Mouse (Mus musculus) forebrain, embryonic 12.5 days (tissue): ENCODE results near the gene Acin1. TPM values are rescaled to one million over a fixed set of nuclear protein-coding genes. Genes with fewer than 3 reads are reported as not detected.

ENCODE experiments used
- ATAC-seq: fragments of 200-750 bp; cut with Nextera tagmentation; 2 replicates; pipeline ENCODE4 v1.8.0; 2017; ENCODE audit warnings: moderate TSS enrichment; ENCODE audit not compliant: low FRiP score
- H3K27ac ChIP-seq: fragments of 300-500 bp; sonication (generic); 2 replicates; pipeline ENCODE4 v1.5.1; 2016; ENCODE audit warnings: mild to moderate bottlenecking
- H3K27me3 ChIP-seq: fragments of 300-500 bp; sonication (generic); 2 replicates; pipeline ENCODE4 v1.6.1; 2016; ENCODE audit warnings: mild to moderate bottlenecking
- H3K36me3 ChIP-seq: fragments of 300-500 bp; sonication (generic); replicated peaks from 2 replicates; pipeline ENCODE4 v1.6.1; 2016; ENCODE audit warnings: mild to moderate bottlenecking
- H3K4me1 ChIP-seq: fragments of 300-500 bp; sonication (generic); 2 replicates; pipeline ENCODE4 v1.6.1; 2016
- H3K4me2 ChIP-seq: fragments of 300-500 bp; sonication (generic); 2 replicates; pipeline ENCODE4 v1.6.1; 2016; ENCODE audit warnings: mild to moderate bottlenecking, moderate library complexity
- H3K4me3 ChIP-seq: fragments of 300-500 bp; sonication (generic); replicated peaks from 2 replicates; pipeline ENCODE4 v1.5.1; 2016; ENCODE audit warnings: mild to moderate bottlenecking
- H3K9ac ChIP-seq: fragments of 300-500 bp; sonication (generic); 2 replicates; pipeline ENCODE4 v1.6.1; 2016; ENCODE audit warnings: mild to moderate bottlenecking
- H3K9me3 ChIP-seq: fragments of 300-500 bp; sonication (generic); 2 replicates; pipeline ENCODE4 v1.6.1; 2016
- WGBS: fragments of 180-500 bp; shearing (Covaris S2); methylation state at CpG from one replicate; pipeline ENCODE4 v1.1.7; 2016; 5-methylcytosine and 5-hydroxymethylcytosine counted together
- polyA plus RNA-seq: library from polyadenylated mRNA; unstranded; fragments of >200 nt; fragmentation: Nextera tagmentation; extraction: Ambion mirVana; gene quantifications from 2 replicates; pipeline ENCODE4 v1.2.1, GENCODE M21; 2016

The Acin1 gene
- 188 and 190 TPM in 2 replicates for polyA plus RNA-seq

DNA sequence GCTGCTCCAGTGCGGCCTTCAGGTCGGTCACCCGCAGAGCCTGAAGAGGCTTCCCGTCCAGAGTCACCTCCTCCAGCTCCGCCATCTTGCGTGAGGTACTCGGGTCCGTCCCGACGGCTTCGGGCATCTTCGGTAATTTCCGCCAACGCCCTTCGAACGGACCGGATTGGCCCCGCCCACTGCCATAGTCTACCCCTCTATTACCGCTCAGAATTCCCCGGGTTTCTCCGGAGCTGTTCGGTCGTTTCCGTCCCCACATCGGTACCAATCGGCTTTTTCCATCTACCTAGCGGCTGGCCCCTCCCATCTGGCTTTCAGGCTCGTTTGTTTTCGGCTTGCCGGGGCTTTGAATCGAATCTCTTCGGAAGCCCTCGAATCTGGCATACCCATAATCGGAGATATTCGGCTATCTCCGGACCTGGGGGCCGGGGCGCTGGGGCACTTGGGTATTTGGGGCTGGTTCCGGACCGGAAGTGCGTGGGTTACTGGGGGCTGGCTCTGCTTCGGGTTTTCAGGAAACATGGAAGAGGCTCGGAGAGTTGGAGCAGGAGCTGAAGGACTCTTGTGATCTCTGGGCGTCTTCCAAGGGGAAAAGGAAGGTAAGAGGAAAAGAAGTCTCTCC is at the start of gene Acin1:
Acin1 (minus strand) TSS at position 410 of the 622 bp plus-strand sequence.
- Histone ChIP-seq H3K4me3 (peak within 1 kb of the TSS; percentile 86), H3K27me3 (no peaks in the 10 kb centered on the region), H3K4me2 (peak within 1 kb of the TSS; percentile 83), H3K9me3 (no peaks in the 10 kb centered on the region), H3K27ac (peak within 1 kb of the TSS; percentile 96), H3K36me3 (peaks cover 43% of the 10 kb centered on the region), H3K4me1 (peaks cover 24% of the 10 kb centered on the region), H3K9ac (peak within 1 kb of the TSS; percentile 88)
- ATAC-seq = peak; percentile 98
- 0% methylated on average over 44 of the region's 44 CpGs for WGBS

GRCm38 (mm10) chr14:54735221-54735620 is 48.5 kb upstream of the Acin1 start:
- no peak overlapping the region for H3K27ac ChIP-seq
- H3K9me3 ChIP-seq = no peaks in the 10 kb centered on the region
- no peak overlapping the region for H3K9ac ChIP-seq
- no peaks in the 10 kb centered on the region for H3K36me3 ChIP-seq
- peaks cover 16% of the 10 kb centered on the region; the same call in 1 of the 2 replicates for H3K4me1 ChIP-seq
- peaks cover 4% of the 10 kb centered on the region; the same call in 1 of the 2 replicates for H3K27me3 ChIP-seq
- no peak overlapping the region for H3K4me3 ChIP-seq
- no peak for ATAC-seq
- H3K4me2 ChIP-seq = no peak overlapping the region
- 84% methylated on average over 4 of the region's 4 CpGs for WGBS

DNA sequence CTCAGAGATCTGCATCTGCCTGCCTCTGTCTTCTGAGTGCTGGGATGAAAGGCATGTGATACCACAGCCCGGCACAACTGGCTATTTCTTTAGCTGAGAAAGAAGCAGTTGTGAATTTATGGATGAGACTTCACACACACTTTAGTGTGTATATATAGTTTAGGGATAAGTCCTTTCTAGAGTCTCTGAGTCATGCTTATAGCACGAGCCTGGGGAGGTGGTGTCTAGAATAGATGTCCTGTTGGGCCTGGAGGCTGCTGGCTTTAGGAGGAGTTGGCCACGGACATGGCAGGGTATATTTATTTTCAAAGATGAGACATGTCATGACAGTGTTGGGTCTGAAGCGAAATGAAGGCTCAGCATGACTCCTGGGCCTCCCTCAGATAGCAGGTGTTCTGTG is 47.3 kb upstream of the Acin1 start:
- no peaks in the 10 kb centered on the region for H3K36me3 ChIP-seq
- no peak overlapping the region for H3K4me3 ChIP-seq
- peaks cover 16% of the 10 kb centered on the region; the same call in 1 of the 2 replicates for H3K4me1 ChIP-seq
- no peak overlapping the region for H3K4me2 ChIP-seq
- no peak for ATAC-seq
- no peaks in the 10 kb centered on the region for H3K9me3 ChIP-seq
- H3K27me3 ChIP-seq = peaks cover 4% of the 10 kb centered on the region; the same call in 1 of the 2 replicates
- 82% methylated on average over 4 of the region's 4 CpGs for WGBS
- H3K9ac ChIP-seq = no peak overlapping the region
- no peak overlapping the region for H3K27ac ChIP-seq

DNA sequence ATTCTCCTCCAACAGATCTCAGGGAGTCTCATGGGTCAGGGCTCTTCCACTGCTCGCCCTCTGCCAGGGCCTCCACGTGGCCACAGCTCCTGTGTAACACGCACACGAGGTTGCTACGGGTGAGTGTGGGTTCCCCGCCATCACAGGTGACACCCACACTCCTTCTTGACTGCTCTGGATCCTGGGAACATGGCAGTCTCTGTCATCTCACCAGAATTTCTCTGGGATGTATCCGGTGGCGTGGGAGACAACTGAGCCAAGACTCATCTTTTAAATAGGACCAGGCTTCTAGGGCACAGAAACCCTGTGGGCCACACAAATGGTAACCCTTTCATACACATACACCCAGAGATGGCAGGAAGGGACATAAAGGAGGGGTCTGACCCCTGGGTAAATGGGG is 45.5 kb upstream of the Acin1 start:
- peaks cover 12% of the 10 kb centered on the region; the same call in 1 of the 2 replicates for H3K4me1 ChIP-seq
- no peaks in the 10 kb centered on the region for H3K27me3 ChIP-seq
- H3K4me3 ChIP-seq = no peak overlapping the region
- no peak for ATAC-seq
- H3K36me3 ChIP-seq = no peaks in the 10 kb centered on the region
- H3K4me2 ChIP-seq = no peak overlapping the region
- no peaks in the 10 kb centered on the region for H3K9me3 ChIP-seq
- H3K9ac ChIP-seq = no peak overlapping the region
- H3K27ac ChIP-seq = no peak overlapping the region
- 87% methylated on average over 8 of the region's 8 CpGs for WGBS

DNA sequence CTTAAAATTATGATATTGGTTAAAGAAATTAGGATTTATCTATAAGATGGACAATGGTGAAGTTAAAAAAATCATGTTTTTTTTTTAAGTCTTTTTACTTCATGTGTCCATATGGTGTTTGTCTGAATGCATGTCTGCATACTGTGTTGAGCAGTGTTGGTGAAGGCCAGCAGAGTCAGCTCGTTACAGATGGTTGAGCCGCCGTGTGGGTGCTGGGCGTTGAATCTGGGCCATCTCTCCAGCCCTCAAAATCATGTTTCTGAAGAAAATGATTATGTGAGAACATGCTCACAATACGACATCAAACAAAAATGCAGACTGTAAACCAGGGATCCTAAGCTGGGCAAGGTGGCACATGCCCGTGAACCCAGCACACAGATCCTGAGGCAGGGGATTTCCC is 43.6 kb upstream of the Acin1 start:
- H3K27me3 ChIP-seq = no peaks in the 10 kb centered on the region
- H3K9me3 ChIP-seq = no peaks in the 10 kb centered on the region
- H3K4me1 ChIP-seq = 0 out of 2 replicates have a peak, but pooled peaks cover 3% of the 10 kb centered on the region
- WGBS = 87% methylated on average over 6 of the region's 6 CpGs
- no peak for ATAC-seq
- H3K4me3 ChIP-seq = no peak overlapping the region
- H3K4me2 ChIP-seq = no peak overlapping the region
- no peak overlapping the region for H3K27ac ChIP-seq
- H3K36me3 ChIP-seq = no peaks in the 10 kb centered on the region
- no peak overlapping the region for H3K9ac ChIP-seq

DNA sequence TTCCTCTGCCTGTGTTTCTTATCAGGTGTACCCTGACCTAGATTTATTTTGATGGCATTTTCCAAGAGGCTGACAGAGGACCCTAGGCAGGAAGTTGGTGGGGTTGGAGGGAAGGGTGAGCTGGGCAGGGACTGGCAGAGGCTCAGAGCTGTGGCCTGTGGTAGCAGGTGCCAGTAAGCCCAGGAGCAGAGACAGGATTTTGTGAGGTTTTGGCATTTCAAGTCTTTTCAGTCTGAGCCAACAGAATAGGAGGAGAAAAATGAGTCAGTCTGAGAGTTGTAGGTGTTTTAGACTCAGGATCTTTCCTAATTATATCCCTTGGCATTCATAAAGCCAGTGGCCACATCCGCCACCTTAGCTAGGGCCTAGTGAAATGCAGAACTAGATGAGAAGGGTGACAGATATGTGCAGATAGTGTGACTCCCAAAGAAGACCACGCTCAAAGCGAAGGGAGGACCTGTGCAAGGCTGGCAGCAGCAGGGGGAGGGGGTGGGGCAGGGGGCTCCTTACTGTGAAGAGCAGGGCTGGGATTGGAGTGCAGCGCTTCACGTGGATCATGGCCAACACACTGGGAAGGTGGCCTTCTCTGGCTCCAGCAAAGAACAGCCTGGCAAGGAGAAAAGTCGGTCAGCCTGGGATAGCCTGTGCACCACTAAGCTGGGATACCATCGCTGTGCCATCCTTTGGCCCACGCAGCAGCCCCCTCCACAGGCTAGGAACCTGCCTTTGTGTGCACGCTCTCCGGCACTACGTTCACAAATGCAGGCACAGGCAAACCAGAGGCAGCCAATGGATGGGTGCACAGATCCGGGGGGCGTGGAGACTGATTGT is 42.3 kb upstream of the Acin1 start:
- Histone ChIP-seq H3K4me1 (0 out of 2 replicates have a peak, but pooled peaks cover 3% of the 10 kb centered on the region), H3K4me3 (no peak overlapping the region), H3K9me3 (no peaks in the 10 kb centered on the region), H3K27ac (no peak overlapping the region), H3K9ac (no peak overlapping the region), H3K4me2 (no peak overlapping the region), H3K36me3 (no peaks in the 10 kb centered on the region), H3K27me3 (no peaks in the 10 kb centered on the region)
- no peak for ATAC-seq
- 63% methylated on average over 13 of the region's 13 CpGs for WGBS

DNA sequence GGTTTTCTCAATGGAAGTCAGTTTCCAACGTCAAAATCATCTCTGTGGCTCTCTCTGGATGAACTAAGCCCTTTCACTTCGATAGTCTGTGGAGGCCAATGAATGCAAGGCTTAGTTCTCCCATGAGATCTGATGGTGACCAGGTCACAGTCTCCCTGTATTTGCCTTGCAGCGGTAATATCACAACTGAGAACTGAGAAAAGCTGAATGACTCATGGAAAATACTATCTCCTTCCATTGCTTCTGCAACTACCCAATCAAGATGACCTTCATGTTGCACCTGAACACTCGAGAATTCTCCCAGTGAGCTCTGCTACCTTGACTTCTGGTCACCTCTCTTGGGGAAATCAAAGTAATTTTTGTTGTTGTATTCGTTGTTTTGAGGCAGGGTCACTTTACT is 40.8 kb upstream of the Acin1 start:
- H3K4me2 ChIP-seq = no peak overlapping the region
- no peaks in the 10 kb centered on the region for H3K36me3 ChIP-seq
- H3K4me3 ChIP-seq = no peak overlapping the region
- H3K27ac ChIP-seq = no peak overlapping the region
- no peaks in the 10 kb centered on the region for H3K9me3 ChIP-seq
- H3K9ac ChIP-seq = no peak overlapping the region
- no peaks in the 10 kb centered on the region for H3K4me1 ChIP-seq
- no peaks in the 10 kb centered on the region for H3K27me3 ChIP-seq
- WGBS = 79% methylated on average over 5 of the region's 5 CpGs
- no peak for ATAC-seq

- no peak for ATAC-seq
- Histone ChIP-seq H3K9me3 (no peaks in the 10 kb centered on the region), H3K9ac (no peak overlapping the region), H3K4me3 (no peak overlapping the region), H3K27ac (no peak overlapping the region), H3K36me3 (no peaks in the 10 kb centered on the region), H3K4me1 (no peaks in the 10 kb centered on the region), H3K27me3 (no peaks in the 10 kb centered on the region), H3K4me2 (no peak overlapping the region)
- 80% methylated on average over 6 of the region's 6 CpGs for WGBS
Observed at GRCm38 (mm10) chr14:54724049-54724448, 37.3 kb upstream of the Acin1 start.

DNA sequence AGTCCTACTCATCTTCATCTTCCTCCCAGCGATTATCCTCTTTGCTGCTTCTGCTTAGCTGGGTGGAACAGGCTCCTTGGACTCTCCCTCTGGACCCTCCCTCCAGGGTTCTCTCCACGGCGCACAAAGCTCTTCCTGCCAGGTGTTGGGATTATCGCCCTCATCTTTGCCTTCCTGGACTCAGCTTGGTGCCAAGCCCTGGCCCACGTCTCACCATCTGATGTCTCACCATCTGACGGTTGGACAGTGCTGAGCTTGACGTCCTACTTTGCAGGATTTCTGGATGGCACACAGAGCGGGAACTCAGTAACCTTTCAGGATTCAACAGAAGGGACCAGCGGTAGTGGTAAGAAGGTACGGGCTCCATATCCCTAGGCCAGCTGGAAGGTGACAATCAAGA is 35.0 kb upstream of the Acin1 start:
- H3K4me2 ChIP-seq = no peak overlapping the region
- H3K36me3 ChIP-seq = no peaks in the 10 kb centered on the region
- no peaks in the 10 kb centered on the region for H3K4me1 ChIP-seq
- no peak overlapping the region for H3K9ac ChIP-seq
- WGBS = 83% methylated on average over 10 of the region's 10 CpGs
- H3K27ac ChIP-seq = no peak overlapping the region
- no peaks in the 10 kb centered on the region for H3K27me3 ChIP-seq
- ATAC-seq = no peak
- H3K4me3 ChIP-seq = no peak overlapping the region
- no peaks in the 10 kb centered on the region for H3K9me3 ChIP-seq

DNA sequence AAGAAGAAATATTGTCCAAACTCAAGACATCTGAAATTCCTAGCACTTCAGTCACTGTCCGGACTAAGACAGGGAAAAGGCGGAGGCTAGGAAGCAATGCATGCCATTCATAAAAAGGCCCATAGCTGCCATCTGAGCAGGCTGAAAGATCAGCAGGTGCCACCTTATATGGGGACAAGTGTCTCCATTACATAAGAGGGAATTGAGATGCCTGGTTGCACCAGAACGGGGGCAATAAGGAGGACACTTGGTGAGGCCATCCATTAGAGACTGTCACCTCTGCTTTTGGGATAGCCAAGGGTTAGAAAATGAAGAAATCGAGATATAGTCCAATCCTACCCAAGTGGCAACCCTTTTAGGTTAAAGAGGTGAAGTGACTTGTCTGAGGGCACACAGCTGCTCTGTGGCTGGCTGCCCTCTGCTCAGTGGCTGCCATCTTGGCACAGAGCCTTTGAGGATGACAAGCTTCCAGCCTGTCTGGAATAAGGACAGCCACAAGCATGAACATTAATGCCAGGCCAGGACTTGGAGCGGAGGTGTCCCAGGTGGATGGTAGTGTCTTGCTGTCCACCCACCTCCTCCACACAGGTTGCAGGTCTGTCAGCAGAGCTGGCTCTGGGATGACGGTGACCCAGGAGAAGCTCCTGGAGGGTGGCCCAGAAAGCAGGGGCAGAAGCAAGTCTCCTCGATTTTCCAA is 34.1 kb upstream of the Acin1 start:
- Histone ChIP-seq H3K27ac (no peak overlapping the region), H3K27me3 (no peaks in the 10 kb centered on the region), H3K4me3 (no peak overlapping the region), H3K9ac (no peak overlapping the region), H3K36me3 (no peaks in the 10 kb centered on the region), H3K4me2 (no peak overlapping the region), H3K9me3 (no peaks in the 10 kb centered on the region), H3K4me1 (no peaks in the 10 kb centered on the region)
- WGBS = 82% methylated on average over 7 of the region's 7 CpGs
- ATAC-seq = no peak

DNA sequence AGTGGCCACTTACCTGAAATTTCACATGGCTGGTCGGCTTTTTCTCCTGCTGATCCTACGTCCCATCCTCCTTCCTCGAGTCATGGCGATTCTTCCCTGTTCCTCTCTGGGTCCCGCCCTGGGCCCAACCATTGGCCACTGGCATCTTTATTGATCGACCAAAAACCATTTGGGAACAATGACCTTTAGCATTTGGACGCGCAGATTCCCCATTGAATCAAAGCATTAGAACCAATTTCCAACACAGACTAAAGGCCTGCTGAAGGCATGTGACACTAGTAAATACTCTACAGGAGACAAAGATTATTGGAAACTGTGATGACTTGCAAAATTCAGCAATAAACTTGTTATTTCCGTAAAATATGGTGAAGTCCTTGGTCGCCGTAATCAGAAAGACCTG is 33.3 kb upstream of the Acin1 start:
- Histone ChIP-seq H3K9me3 (no peaks in the 10 kb centered on the region), H3K4me1 (no peaks in the 10 kb centered on the region), H3K4me2 (no peak overlapping the region), H3K27me3 (peaks cover 2% of the 10 kb centered on the region; the same call in 1 of the 2 replicates), H3K27ac (no peak overlapping the region), H3K36me3 (no peaks in the 10 kb centered on the region), H3K4me3 (no peak overlapping the region), H3K9ac (no peak overlapping the region)
- 91% methylated on average over 11 of the region's 11 CpGs for WGBS
- no peak for ATAC-seq

GRCm38 (mm10) chr14:54715402-54715801 is 28.7 kb upstream of the Acin1 start:
- no peak for ATAC-seq
- Histone ChIP-seq H3K4me2 (peak overlapping the region; percentile 65; the same call in 1 of the 2 replicates), H3K27me3 (peaks cover 11% of the 10 kb centered on the region; the same call in 1 of the 2 replicates), H3K27ac (no peak overlapping the region), H3K4me1 (peaks cover 9% of the 10 kb centered on the region), H3K36me3 (no peaks in the 10 kb centered on the region), H3K9me3 (no peaks in the 10 kb centered on the region), H3K9ac (no peak overlapping the region), H3K4me3 (no peak overlapping the region)
- 86% methylated on average over 1 of the region's 1 CpGs for WGBS
